Mouse (Mus musculus) myocyte (in vitro differentiated cells): ENCODE measurements around the gene Brd7. TPM values are rescaled to one million over a fixed set of nuclear protein-coding genes. Genes with fewer than 3 reads are reported as not detected.

Source experiments
- H3K27me3 ChIP-seq: one replicate; pipeline ENCODE4 v1.6.1; 2011; ENCODE audit not compliant: control insufficient read depth, insufficient read depth, insufficient read length
- H3K36me3 ChIP-seq: one replicate; pipeline ENCODE4 v1.6.1; 2011; ENCODE audit not compliant: control insufficient read depth, insufficient read depth
- H3K4me2 ChIP-seq: one replicate; pipeline ENCODE4 v1.6.1; 2011; ENCODE audit warnings: low read depth, control low read depth
- H3K4me3 ChIP-seq: one replicate; pipeline ENCODE4 v1.5.1; 2011; ENCODE audit warnings: mild to moderate bottlenecking, control low read depth, moderate library complexity
- H3K79me2 ChIP-seq: one replicate; pipeline ENCODE4 v1.6.1; 2011; ENCODE audit not compliant: control insufficient read depth, insufficient read depth
- H3ac ChIP-seq: one replicate; pipeline ENCODE4 v1.6.1; 2011; ENCODE audit not compliant: control insufficient read depth, insufficient read length
- CEBPB ChIP-seq: IDR thresholded peaks from 2 replicates; pipeline ENCODE4 v1.6.1; 2011; ENCODE audit warnings: mild to moderate bottlenecking, moderate library complexity; ENCODE audit not compliant: poor library complexity, insufficient read depth, severe bottlenecking
- E2F4 ChIP-seq: IDR thresholded peaks from one replicate; pipeline ENCODE4 v1.6.1; 2011; ENCODE audit warnings: mild to moderate bottlenecking, control low read depth, moderate library complexity; ENCODE audit not compliant: insufficient read depth
- MAX ChIP-seq: IDR thresholded peaks from one replicate; pipeline ENCODE4 v1.6.1; 2011; ENCODE audit warnings: low read depth, mild to moderate bottlenecking, control low read depth
- MYOD1 ChIP-seq, 3 experiments: IDR thresholded peaks; one replicate each; pipeline ENCODE4 v1.6.1; 2011; ENCODE audit warnings: control low read depth in 2 of 3, low read depth in 2 of 3, mild to moderate bottlenecking in 2 of 3, moderate library complexity in 1 of 3; ENCODE audit not compliant: insufficient read length in 2 of 3, control insufficient read depth in 1 of 3
- MYOG ChIP-seq, 3 experiments: IDR thresholded peaks; one replicate each; pipeline ENCODE4 v1.6.1; 2011; ENCODE audit warnings: control low read depth in 2 of 3, low read depth in 2 of 3, mild to moderate bottlenecking in 2 of 3; ENCODE audit not compliant: insufficient read length in 2 of 3, control insufficient read depth in 1 of 3, insufficient read depth in 1 of 3
- POLR2A ChIP-seq: IDR thresholded peaks from one replicate; pipeline ENCODE4 v1.6.1; 2011; ENCODE audit warnings: low read depth, mild to moderate bottlenecking, control low read depth, moderate library complexity; ENCODE audit not compliant: insufficient read length
- POLR2AphosphoS2 ChIP-seq: IDR thresholded peaks from one replicate; pipeline ENCODE4 v1.6.1; 2011; ENCODE audit warnings: low read depth, control low read depth; ENCODE audit not compliant: insufficient read length
- REST ChIP-seq: IDR thresholded peaks from one replicate; pipeline ENCODE4 v1.6.1; 2011; ENCODE audit warnings: mild to moderate bottlenecking, control low read depth, moderate library complexity; ENCODE audit not compliant: insufficient read depth, insufficient read length
- SRF ChIP-seq: IDR thresholded peaks from one replicate; pipeline ENCODE4 v1.6.1; 2011; ENCODE audit warnings: low read depth; ENCODE audit not compliant: control insufficient read depth, insufficient read length
- TCF12 ChIP-seq: IDR thresholded peaks from one replicate; pipeline ENCODE4 v1.6.1; 2011; ENCODE audit warnings: mild to moderate bottlenecking, control low read depth; ENCODE audit not compliant: poor library complexity, insufficient read depth, severe bottlenecking
- TCF3 ChIP-seq: IDR thresholded peaks from one replicate; pipeline ENCODE4 v1.6.1; 2011; ENCODE audit warnings: low read depth, control low read depth; ENCODE audit not compliant: insufficient read length
- USF1 ChIP-seq: IDR thresholded peaks from one replicate; pipeline ENCODE4 v1.6.1; 2011; ENCODE audit warnings: low read depth, mild to moderate bottlenecking, control low read depth, moderate library complexity
- polyA plus RNA-seq: library from polyadenylated mRNA; unstranded; fragments of >200 nt; fragmentation: generic; extraction: Trizol; gene quantifications from one replicate; pipeline ENCODE4 v1.2.1, GENCODE M21; 2012; ENCODE audit warnings: missing spikeins

The Brd7 gene
- polyA plus RNA-seq, 1 experiment, result 52.7 TPM

DNA sequence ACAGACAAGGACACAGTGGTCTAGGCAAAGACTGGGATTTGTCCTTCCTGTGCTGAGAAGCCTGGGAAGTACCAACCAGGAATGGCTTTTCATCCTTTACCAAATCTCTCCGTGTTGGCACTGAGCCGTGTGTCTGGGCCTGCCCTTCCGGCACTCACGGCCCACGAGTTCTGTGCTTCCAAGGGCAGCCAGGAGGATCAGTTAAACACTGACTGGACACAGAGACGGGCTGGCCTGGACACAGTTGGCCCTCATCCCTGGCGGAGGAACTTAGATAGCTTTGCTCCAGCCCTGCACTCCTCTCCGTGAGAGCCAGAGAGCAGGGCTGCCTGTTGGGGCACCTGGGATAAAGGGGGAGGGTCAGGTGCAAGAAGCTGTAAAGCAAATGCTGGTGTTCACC, 49.0 kb downstream of the Brd7 start:
- no peak for TF ChIP-seq TCF3
- no peak for TF ChIP-seq MYOG (IDR thresholded peaks at IDR 0.05; ENCODE audit: control insufficient read depth in 1 of 3, insufficient read depth in 1 of 3, insufficient read length in 2 of 3, low read depth in 2 of 3)
- no peak for TF ChIP-seq E2F4
- no peak for TF ChIP-seq POLR2AphosphoS2
- TF ChIP-seq USF1, result no peak
- no peak for TF ChIP-seq TCF12
- Histone ChIP-seq H3K36me3 (peaks cover 40% of the 10 kb centered on the region), H3ac (no peak overlapping the region)

DNA sequence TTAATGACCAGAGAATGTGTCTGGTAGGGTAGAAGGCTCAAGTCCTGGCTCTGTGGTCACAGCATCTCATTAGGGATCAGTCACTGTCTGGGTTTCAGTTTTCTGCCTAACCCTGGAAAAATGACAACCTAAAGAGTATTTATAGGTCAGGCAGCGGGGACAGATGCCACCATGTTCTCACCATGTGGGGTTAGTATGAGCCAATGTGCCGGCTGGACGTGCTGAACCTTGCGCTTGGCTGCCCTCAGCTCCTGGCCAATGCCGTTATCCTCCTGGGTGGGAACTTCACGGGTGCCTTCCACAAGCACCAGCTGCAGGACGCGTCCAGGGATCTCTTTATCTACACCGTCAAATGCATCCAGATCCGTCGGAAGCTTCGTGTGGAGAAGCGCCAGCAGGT, 51.7 kb downstream of the Brd7 start:
- Histone ChIP-seq H3K79me2 (peaks cover 4% of the 10 kb centered on the region), H3ac (no peak overlapping the region), H3K27me3 (no peaks in the 10 kb centered on the region), H3K4me3 (no peak overlapping the region), H3K36me3 (peaks cover 48% of the 10 kb centered on the region), H3K4me2 (no peak overlapping the region)
- TF ChIP-seq POLR2A (no peak), MYOG (IDR thresholded peaks at IDR 0.05; ENCODE audit: control insufficient read depth in 1 of 3, insufficient read depth in 1 of 3, insufficient read length in 2 of 3, low read depth in 2 of 3) (no peak), CEBPB (no peak), USF1 (no peak), POLR2AphosphoS2 (no peak), SRF (no peak), MYOD1 (IDR thresholded peaks at IDR 0.05; ENCODE audit: control insufficient read depth in 1 of 3, insufficient read length in 2 of 3, low read depth in 2 of 3) (no peak), E2F4 (no peak), REST (no peak), TCF3 (no peak), TCF12 (no peak), MAX (no peak)

More for the DNA sequence above, 49.0 kb downstream of the Brd7 start:
- H3K79me2 ChIP-seq, result peaks cover 4% of the 10 kb centered on the region
- H3K4me3 ChIP-seq, result no peak overlapping the region
- H3K4me2 ChIP-seq, result no peak overlapping the region
- no peaks in the 10 kb centered on the region for H3K27me3 ChIP-seq

DNA sequence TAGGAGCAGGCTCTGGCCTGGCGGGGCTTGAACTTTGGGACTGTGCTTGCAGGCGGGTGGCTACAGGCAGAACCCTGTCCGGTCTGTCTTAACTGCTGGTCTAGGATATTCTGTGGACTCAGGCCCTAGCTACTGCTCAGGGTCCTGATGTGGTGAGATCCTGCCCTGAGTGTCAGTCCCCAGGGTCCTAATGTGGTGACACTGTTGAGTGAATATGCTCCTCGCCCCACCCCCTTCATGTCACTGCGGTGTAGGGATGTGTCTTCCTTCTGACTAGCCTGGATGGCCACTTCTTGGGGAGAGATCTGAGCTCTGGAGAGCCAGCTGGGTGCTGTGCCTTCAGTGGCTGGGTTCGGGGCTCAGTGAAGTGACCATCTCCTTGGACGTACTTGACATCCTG, 52.1 kb downstream of the Brd7 start:
- no peak for TF ChIP-seq SRF
- Histone ChIP-seq H3K4me2 (no peak overlapping the region), H3K79me2 (peaks cover 4% of the 10 kb centered on the region), H3ac (no peak overlapping the region), H3K36me3 (peaks cover 44% of the 10 kb centered on the region), H3K4me3 (no peak overlapping the region), H3K27me3 (no peaks in the 10 kb centered on the region)

- Histone ChIP-seq H3K36me3 (peaks cover 43% of the 10 kb centered on the region), H3ac (no peak overlapping the region), H3K79me2 (peaks cover 4% of the 10 kb centered on the region), H3K4me2 (no peak overlapping the region), H3K27me3 (no peaks in the 10 kb centered on the region), H3K4me3 (no peak overlapping the region)
- TF ChIP-seq USF1, result no peak
- TF ChIP-seq POLR2AphosphoS2, result peak; percentile 19
Observed at GRCm38 (mm10) chr8:88309274-88309873, 52.6 kb downstream of the Brd7 start.

DNA sequence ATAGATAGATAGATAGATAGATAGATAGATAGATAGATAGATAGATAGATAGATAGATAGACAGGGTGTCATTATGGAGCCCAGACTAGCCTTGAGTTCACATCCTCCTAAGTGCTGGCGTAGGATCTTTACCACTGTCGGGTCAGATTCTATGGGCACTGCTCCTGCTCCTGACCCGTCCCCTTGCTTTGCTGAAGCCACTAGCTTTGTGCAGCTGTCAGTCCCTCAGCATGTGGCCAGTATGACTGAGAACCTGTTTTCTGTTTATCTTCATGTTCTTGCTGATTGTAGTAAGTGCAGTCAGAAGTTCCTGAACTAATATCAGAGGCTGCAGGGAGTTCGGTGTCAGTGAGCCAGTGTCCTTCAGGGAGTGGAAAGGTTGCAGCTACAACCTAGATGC, 54.3 kb downstream of the Brd7 start:
- peaks cover 39% of the 10 kb centered on the region for H3K36me3 ChIP-seq
- H3K79me2 ChIP-seq, result peaks cover 20% of the 10 kb centered on the region
- H3K4me2 ChIP-seq, result no peak overlapping the region
- peak in 2 of 3 experiments; percentile 60 to 61 for TF ChIP-seq MYOD1 (IDR thresholded peaks at IDR 0.05; ENCODE audit: control insufficient read depth in 1 of 3, insufficient read length in 2 of 3, low read depth in 2 of 3)
- peak in 2 of 3 experiments; percentile 24 to 69 for TF ChIP-seq MYOG (IDR thresholded peaks at IDR 0.05; ENCODE audit: control insufficient read depth in 1 of 3, insufficient read depth in 1 of 3, insufficient read length in 2 of 3, low read depth in 2 of 3)
- TF ChIP-seq TCF12, result no peak
- no peak overlapping the region for H3K4me3 ChIP-seq
- H3K27me3 ChIP-seq, result no peaks in the 10 kb centered on the region
- H3ac ChIP-seq, result no peak overlapping the region

DNA sequence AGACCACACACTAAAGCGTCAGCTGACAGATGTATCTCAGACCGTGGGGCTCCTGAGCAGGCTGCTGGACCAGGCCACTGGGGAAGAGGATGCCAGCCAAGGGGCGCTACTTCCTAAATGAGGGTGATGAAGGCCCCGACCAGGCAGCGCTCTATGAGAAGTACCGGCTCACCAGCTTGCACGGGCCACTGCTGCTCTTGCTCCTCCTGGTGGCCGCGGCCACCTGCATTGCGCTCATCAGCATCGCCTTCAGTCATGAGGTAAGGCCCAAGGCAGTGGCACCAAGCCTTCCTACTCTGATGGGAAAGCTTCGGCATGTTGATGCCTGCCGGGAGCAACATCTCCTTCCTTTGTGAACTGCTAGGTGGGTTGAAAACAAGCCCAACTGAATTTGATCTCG, 55.5 kb downstream of the Brd7 start:
- Histone ChIP-seq H3K36me3 (peaks cover 35% of the 10 kb centered on the region), H3K79me2 (peaks cover 31% of the 10 kb centered on the region)

More for the DNA sequence above, 55.5 kb downstream of the Brd7 start:
- H3ac ChIP-seq, result no peak overlapping the region
- no peaks in the 10 kb centered on the region for H3K27me3 ChIP-seq
- H3K4me3 ChIP-seq, result no peak overlapping the region
- TF ChIP-seq MAX (no peak), CEBPB (no peak), POLR2A (no peak), MYOD1 (IDR thresholded peaks at IDR 0.05; ENCODE audit: control insufficient read depth in 1 of 3, insufficient read length in 2 of 3, low read depth in 2 of 3) (no peak), TCF3 (no peak), REST (no peak), MYOG (IDR thresholded peaks at IDR 0.05; ENCODE audit: control insufficient read depth in 1 of 3, insufficient read depth in 1 of 3, insufficient read length in 2 of 3, low read depth in 2 of 3) (no peak), POLR2AphosphoS2 (no peak), USF1 (no peak), E2F4 (no peak), SRF (no peak)
- H3K4me2 ChIP-seq, result no peak overlapping the region
